Mouse (Mus musculus) heart, postnatal 36 days (tissue): ENCODE data around the gene Vps26c. TPM values are rescaled to one million over a fixed set of nuclear protein-coding genes. Genes with fewer than 3 reads are reported as not detected.
A peak's percentile ranks its signal among the peaks of the same experiment; 100 is the strongest.

Source experiments
- DNase-seq, 2 experiments: peaks; one replicate each; pipeline ENCODE4 v3.0.0; 2021 to 2022
- intact Hi-C: fragments of 180-260 bp; cut with DNase I; formaldehyde crosslinking; loops from one replicate; pipeline ENCODE4 v1.15.1; 2025
- total RNA-seq, 2 experiments: library from RNA; stranded (reverse); gene quantifications; 2 replicates each; pipeline ENCODE4 v1.2.3; 2021

The Vps26c gene
- total RNA-seq, 2 experiments from 2014 or later, result 24.1 to 28.1 TPM

DNA sequence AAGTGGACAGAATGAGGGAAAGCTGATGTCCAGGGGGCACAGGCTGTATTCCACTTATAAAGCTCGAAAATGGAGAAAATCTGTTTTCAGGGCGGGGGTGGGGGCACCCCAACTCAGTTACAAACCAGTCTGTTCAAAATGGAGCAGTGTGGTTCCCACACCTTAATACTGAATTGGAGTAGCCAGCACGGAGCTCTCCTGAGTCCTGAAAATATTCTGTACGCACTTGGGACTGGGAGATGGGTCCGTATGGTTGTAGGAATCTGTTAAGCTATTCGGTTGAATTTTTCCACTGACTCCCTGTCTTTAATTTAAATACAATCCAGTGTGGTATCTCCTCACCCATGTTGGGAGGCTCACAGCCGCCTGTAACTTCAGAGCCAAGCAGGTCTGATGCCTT lies 28.7 kb upstream of the Vps26c start:
- intact Hi-C loops, result no loop called here
- DNase-seq, result no peak

DNA sequence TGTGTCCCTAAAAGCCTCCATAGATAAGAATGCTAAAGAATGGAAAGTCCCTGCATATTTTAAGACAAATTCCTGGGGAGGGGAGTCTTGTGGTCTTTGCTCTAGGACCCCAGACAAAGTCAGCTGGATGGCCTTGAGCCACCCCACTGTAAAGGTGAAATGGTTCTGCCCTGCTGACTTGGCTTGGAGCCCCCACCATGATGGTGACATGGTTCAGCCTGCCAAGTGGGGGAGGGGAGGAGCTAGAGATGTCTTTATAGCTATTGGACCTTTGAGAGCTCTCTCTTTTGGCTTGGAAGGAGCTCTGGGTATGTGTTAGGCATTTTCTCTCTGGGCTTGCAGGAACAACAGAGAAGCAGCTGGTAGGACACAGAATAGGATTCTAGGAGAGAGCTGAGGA lies 25.3 kb upstream of the Vps26c start:
- intact Hi-C loops, result no loop called here
- no peak for DNase-seq

DNA sequence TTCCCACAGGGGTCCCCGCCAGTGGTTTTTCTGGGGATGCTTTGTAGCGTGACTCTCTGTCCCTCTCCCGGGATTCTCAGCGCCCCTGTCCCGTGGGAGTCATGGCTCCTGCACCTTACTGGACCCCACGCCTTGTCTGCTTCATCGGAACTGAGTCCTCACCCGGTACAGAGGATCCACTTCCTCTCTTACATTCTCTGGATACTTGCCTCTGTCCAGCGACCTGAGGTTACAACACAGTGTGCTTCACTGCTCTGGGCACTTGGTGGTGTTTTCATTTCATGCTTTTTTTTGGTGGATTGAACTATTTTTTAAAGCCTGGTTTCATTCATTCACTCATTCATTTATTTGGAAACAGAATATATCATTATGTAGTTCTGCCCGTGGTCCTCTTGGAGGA lies 23.2 kb upstream of the Vps26c start:
- intact Hi-C loops, result no loop called here
- DNase-seq, result no peak

DNA sequence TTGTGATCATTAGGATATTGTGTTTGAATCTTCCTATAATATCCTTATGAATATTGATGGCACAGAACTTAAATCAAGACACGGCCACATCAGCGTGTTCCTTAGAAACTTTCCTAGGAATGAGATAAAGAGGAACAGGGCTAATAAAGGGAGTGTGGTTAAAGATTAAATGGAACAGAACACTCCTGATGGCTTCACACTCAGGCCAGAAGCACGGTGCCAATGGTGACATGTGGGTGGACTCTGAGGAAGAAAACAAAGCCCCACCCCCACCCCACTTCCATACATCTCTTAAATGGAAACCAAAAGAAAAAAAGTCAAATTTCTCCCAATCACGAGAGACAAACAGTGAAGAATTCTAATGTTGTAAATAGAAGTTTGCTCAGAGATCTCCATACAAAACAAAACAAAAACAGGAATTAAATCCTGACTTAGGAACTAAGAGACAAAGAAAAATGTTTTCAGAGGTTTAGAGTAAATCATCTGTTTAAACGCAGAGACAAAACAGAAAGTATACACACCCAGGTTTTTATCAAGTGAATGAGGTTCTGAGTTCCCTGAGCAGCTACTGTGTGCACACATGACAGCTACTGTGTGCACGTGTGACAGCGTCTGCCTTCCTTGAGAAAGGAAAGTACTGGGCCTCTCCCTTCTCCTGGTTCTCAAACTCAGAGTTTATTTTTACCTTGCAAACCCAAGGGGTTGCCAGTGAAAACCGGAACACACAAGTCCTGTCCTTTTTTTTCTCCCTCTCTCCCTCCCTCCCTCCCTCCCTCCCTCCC lies 19.3 kb upstream of the Vps26c start:
- no peak for DNase-seq
- intact Hi-C loops, result no loop called here

DNA sequence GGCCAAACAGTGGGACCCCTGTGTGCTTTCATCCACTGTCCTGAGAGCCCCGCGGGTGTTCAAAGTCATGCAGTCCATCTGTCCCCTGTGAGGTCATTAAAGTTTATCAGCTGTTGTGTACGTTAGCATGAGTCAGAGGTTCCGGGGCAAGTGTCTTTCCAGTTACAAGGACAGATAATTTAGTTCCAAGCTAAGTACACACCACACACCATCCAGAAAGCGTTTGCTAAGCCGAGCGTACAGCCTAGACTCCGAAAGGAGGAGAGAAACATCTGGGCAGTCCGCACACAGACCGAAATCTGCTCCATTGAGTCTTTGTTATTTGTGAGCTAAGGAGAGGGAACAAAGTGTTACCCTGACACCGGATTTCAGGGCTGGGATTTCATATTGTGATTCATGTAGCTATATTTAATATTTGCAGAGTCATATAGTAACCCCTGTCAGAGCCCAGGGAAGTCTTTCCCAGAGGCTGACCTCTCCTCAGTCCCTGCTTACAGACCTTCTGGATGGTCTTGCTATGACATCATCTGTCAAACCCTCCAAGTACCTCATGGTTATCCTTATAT lies 18.0 kb upstream of the Vps26c start:
- DNase-seq, result peak; percentile 28 to 58
- intact Hi-C loops, result no loop called here

DNA sequence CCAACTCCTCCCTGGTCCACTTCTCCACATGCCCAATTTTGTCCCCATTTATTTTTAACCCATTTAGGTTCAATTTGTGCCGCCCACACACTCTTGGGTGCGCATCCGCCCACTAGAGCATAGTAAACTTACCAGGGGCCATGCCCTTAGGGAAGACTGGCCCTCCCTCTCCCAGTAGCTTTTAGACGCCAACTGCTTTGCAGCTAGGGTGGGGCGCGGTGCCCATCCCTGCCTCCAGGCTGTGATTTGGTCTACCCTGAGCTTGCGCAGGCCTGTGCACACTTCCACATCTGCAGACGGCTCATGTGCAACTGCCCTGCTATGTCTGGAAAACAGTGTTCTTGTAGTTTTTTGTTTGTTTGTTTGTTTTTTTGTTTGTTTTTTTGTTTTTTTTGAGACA lies 16.3 kb upstream of the Vps26c start:
- intact Hi-C loops, result no loop called here
- DNase-seq, result no peak

DNA sequence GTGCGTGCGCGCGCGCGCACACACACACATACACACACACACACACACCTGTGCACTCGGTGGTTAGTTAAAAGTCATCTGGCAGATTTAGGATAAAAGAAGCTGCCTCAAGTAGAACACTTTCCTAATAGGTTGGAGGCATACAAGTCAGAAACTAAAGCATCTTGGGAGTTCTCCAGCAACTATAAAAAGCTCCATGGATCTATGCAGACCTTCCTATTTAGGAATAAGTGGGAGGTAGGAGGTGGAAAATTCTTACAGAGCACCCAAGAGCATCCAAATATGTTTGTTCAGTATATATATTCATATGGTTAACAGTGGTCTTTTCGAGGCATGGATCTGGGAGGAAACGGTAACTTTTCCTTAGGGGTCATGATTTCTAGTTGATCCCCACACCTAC lies 13.5 kb upstream of the Vps26c start:
- intact Hi-C loops, result loop anchor here (2.0 kb wide), 1 partner anchor 29 kb away; no protein-coding TSS in a partner anchor

DNA sequence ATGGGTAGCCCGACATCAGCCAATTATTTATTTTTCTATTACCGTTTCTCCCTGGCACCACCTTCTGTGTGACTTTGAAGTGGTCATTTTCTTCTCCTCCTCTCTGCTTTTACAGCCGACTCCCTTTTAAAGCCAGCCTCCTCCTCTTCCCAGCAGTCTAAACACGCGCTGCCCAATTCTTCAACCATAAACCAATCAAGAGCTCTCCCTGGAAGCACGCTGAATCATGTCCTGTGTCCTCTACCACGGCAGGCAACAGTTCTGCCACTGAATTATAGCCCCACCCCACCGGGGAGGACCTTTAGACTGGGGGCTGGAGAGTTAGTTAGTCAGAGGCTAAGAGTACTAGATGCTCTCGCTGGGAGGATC lies 10.5 kb upstream of the Vps26c start:
- peak; percentile 30 to 60 for DNase-seq
- intact Hi-C loops, result no loop called here

More for the DNA sequence above, 13.5 kb upstream of the Vps26c start:
- DNase-seq, result no peak

DNA sequence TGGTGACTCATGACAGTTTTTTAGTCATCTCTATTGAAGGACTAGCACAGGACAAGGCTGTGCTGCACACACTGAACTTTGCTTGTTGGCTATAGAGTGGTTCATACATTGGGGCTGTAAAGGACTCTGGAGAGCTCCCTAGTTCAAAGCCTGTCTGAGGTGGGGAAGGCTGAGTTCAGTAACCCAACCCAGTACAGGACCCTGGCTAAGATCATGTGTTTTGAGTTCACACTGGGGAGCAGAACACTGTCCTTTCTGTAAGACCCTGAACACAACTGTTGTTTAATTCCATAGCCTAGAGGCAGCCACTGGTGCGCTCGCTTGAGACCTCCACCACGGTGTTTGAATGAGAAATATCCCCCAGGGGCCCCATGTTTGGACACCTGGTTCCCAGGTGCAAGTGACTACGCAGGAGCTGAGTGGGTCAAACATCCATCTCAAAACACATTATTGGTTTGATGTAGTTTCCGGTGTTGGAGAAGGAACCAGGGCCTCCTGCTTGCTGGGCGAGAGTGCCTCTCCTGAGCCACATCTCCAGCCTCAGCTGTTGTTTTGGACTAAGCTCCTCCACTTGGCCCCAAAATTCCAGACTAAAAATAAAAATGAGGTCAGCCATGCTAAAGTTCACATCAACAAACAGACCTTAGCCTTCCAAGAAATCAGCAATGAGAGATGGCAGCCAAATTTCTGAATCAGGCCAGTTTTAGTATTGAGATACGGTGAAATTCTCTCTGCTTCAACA lies 10.0 kb upstream of the Vps26c start:
- DNase-seq, result peak; percentile 61 to 69
- intact Hi-C loops, result no loop called here

DNA sequence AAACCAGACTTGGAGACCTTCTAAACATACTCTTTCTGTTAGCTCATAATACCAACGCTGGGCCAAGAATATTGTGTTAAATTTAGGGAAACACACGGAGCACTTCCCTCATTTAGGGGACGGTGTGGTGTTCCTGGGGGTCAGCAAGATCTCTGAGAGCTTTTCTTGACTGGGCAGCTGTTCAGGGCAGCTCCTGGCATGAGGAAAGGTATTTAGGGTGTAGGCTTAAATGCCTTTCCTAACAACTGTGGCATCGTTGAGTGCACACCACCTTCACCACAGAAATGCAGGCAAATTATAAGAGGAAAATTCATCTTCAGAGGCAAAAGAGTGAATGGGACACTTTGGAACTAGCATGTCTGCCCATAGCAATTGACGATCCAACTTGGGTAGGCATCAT lies 9.1 kb upstream of the Vps26c start:
- no peak for DNase-seq
- intact Hi-C loops, result no loop called here

DNA sequence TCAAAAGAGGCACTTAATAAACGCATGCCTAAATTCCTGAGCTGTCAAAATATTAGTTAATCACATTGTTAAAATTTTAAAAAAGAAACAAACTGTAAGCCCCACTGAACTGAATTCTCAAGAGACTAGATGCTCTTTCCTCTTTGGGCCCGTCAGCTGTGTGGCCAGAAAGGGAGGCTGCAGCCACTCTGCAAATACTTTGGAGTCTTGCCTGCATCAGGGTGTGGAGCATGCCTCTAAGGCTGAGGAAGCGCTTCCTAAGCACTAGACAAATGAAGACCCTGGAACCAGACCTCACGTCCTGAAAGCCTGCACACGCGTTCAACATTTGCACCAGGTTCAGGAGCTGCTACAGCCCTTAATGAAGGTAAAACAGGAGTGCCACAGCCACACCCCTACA lies 7.0 kb upstream of the Vps26c start:
- DNase-seq, result no peak
- intact Hi-C loops, result no loop called here

DNA sequence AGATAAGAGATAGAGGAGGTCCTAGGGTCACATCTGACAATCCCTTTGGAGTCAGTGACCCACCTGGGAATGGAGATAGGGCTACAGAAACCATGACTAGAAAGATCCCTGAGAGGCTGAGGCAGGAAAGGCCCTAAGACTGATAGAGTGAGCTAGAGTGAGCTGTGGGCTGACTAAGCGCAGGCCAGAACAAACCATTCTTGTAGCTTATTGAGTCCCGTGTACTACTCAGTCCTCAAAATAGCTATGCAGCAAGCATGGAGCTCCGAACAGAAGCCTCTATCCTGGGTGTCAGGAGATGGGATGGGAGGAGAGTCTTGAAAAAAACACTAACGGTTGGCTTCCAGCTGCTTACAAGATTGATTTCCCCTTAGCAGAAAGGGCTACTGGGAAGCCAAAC lies 4.6 kb upstream of the Vps26c start:
- intact Hi-C loops, result no loop called here
- no peak for DNase-seq

DNA sequence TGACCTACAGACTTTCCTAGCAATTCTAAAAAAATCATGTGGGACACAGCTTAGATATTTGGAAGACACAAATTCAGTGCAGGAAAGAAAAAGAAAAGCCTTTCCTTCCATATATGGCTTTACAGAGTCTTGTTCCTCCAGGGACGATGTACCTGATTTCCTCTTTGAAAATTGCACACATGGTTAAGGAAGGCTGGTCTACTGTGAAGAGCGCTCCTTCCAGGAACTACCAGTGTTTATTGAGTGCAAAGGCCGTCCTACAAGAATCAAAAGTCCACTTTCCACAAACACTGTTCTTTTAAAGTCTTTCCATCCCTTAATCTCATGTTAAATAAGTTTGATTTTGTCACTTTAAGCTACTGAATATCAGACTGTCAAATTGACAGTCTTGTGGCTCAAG lies 916 bp upstream of the Vps26c start:
- DNase-seq, result no peak
- intact Hi-C loops, result loop anchor here (1.0 to 2.0 kb wide), 3 partner anchors 41 to 157 kb away; partner anchors contain the start of genes Pigp and Ttc3

DNA sequence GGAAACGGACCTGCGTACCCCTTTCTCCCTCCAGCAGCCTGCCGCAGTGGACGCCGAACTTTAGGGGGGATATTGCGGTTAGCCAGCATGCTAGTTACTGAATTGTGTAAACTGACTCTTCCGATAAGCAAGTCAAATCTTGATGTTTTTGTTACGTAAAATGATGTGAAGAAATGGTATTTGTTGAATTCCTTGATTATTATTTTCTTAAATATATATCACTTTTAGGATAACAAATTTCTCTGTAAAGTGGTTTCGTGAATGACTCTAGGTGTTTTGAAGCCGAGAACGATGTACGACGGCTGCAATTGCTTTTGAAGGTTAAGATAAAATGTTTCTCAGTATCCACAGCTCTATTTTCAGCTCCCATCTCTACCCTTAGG lies 513 bp upstream of the Vps26c start:
- DNase-seq, result no peak
- intact Hi-C loops, result loop anchor here (1.0 to 2.0 kb wide), 3 partner anchors 41 to 156 kb away; partner anchors contain the start of genes Pigp and Ttc3

DNA sequence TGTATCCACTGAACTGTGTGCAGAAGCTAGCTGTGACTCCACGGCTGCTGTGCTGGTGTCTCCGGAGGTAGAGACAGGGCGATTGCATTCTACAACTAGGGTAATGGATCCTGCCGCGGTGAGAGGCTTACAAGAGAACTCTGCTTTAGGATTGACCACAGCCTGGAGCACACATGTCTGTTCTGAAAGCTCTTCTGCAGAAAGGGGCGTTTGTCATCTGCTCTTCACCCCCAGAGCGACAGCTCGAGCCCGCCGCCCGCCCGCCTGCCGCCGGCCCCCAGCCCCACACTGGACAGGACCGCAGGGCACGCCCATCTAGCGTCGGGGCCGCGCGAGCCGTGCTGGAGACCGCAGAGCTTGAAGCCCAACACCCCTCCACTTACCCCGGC lies 681 bp downstream of the Vps26c start:
- intact Hi-C loops, result loop anchor here (2.0 kb wide), 2 partner anchors 93 to 155 kb away; partner anchors contain the start of genes Pigp and Ttc3
- no peak for DNase-seq

DNA sequence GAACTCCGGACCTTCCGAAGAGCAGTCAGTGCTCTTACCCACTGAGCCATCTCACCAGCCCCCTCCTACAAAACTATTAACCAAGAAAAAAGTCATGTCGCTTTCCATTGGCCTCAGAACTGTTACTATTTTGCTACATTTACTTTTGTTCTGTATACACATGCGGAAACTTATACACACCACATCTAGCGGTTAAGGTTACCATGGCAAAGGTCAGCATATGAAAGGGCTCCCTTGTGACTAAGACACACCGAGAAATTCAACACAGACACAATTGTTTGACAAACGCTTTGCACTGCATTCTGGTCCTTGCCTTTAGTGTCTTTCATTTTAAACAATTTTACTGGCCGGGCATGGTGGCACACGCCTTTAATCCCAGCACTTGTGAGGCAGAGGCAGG lies 1.9 kb downstream of the Vps26c start:
- intact Hi-C loops, result no loop called here
- no peak for DNase-seq

DNA sequence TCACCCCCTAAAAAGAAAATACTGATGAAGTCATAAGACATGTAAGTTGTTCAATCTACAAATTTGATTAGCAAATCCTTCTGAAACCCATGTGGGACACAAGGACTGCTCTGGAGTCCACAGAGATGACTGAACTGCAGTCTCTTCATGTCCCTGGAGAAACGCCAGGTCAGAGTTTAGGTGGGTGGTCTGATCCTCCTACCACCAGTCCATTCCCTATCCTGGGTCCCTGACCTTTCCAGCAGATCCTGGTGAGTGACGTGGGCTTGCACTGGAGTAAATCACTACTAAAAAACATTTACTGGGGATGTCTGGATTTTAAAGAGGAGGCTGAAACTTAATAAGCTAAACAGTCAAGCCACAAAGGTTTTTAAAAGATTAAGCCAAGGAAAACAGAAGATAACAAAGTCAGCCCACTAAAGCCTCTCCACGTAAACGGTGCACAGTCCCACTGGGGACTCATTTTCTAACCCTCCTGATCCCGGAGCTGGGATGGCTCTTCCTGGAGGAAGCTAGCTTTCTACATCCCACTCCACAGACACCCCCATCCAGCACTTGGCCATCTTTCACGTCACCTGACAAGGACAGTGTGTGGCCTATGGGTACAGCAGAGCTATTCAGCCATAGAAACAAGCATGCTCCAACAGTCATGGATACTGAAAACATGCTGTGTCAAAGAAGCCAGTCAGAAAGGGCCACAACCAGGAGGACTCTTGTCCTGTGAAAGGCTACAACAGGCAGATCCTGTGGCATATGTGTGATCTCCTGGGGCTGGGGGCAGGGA lies 2.8 kb downstream of the Vps26c start:
- intact Hi-C loops, result no loop called here
- no peak for DNase-seq

DNA sequence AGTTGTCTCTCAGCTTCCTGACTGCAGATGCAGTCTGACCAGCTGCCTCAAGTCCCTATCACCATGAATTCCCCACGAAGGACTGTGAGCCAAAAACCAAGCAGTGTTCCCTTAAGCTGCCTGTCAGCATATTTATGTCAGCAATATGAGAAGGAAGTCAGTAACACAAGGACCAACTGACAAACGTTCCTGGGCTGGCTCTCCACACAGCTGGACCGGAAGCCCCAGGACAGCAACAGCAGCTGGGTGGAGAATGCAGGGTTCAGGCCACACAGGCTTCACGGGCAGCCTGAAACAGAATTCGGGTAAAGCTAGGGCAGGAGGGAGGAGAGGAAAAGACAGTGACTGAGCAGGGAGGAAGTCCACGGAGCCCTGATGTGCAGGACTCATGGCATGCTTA lies 7.6 kb downstream of the Vps26c start:
- intact Hi-C loops, result no loop called here

DNA sequence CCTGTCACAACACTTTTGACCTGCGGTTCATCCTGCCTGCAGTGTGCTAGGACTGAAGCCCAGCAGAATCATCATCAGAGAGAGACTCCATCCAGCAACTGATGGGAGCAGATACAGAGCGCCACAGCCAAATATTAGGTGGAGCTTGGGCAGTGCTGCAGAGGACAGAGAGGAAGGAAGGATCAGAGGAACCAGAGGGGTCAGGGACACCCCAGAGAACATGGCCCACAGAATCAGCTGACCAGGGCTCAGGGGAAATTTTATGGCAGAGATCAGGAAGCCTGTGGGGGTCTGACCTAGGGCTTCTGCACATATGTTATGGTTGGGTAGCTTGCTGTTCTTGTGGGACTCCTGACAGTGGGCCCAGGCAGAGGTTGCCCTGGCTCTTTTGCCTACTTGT lies 9.0 kb downstream of the Vps26c start:
- DNase-seq, result no peak
- intact Hi-C loops, result no loop called here

More for the DNA sequence above, 7.6 kb downstream of the Vps26c start:
- DNase-seq, result peak; percentile 44 to 67

DNA sequence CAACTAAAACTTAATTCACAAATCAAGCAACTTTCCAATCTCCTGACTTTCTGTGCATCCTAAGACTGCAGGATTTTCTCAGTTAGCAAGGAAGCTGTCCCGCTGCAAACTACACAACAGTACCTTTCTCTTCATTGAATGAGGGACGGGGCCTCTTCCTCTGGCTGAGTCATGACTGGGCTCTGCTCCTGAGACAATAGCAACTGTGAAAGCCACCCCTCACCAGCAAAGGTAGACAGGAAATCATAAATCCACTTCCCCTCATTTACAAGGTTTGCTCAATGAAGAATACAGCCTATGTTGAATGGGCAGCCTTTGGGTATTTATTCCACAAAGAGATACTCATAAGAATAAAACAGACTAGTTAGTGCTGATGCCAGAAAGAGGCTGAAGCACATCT lies 16.6 kb downstream of the Vps26c start:
- no peak for DNase-seq
- intact Hi-C loops, result loop anchor here (5.0 kb wide), 1 partner anchor 162 kb away; no protein-coding TSS in a partner anchor

DNA sequence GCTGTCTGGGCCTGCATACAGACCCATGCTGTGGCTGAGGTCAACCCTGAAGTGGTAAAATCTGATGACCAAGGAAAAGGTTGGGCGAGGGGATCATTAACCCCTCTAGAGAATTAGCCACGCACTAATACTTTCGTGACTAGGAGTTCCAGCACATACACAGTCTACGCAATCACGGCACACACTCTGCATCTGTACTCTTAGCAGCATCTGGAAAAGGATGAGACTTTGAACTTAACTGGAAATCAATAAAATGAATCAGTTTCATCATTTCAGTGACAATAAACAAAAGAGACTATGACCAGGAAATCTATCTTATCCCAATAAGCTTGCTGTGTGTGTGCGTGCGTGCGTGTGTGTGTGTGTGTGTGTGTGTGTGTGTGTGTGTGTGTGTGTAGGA lies 17.9 kb downstream of the Vps26c start:
- no peak for DNase-seq
- intact Hi-C loops, result no loop called here
